Mouse (Mus musculus) embryo, embryonic 10 days (tissue): ENCODE data around the gene As3mt.
"Not testable (repeated sequence)": the region's sequence is repeated elsewhere in the genome, so short reads cannot be mapped to it uniquely, and the experiment has no call there.

Experiments used
- DNase-seq: peaks from one replicate; pipeline ENCODE4 v3.0.0-alpha.2; 2015; ENCODE audit warnings: low spot score

The As3mt gene

GRCm38 (mm10) chr19:46699011-46699481, 8.2 kb upstream of the As3mt start:
- DNase-seq, result no peak

- no peak for DNase-seq
Observed at GRCm38 (mm10) chr19:46701156-46701555, 6.1 kb upstream of the As3mt start.

GRCm38 (mm10) chr19:46705779-46706495, 1.3 kb upstream of the As3mt start:
- DNase-seq, result no peak

- no peak for DNase-seq
Observed at GRCm38 (mm10) chr19:46706540-46707295, 540 bp upstream of the As3mt start.

- no peak for DNase-seq
Observed at GRCm38 (mm10) chr19:46710614-46711013, 3.4 kb downstream of the As3mt start.

GRCm38 (mm10) chr19:46714234-46714633, 7.0 kb downstream of the As3mt start:
- no peak for DNase-seq

- no peak for DNase-seq
Observed at GRCm38 (mm10) chr19:46715016-46715415, 7.8 kb downstream of the As3mt start.

- DNase-seq, result no peak
Observed at GRCm38 (mm10) chr19:46718150-46718549, 10.9 kb downstream of the As3mt start.

GRCm38 (mm10) chr19:46724411-46724810, 17.2 kb downstream of the As3mt start:
- no peak for DNase-seq

- DNase-seq, result no peak
Observed at GRCm38 (mm10) chr19:46726142-46726541, 18.9 kb downstream of the As3mt start.

- DNase-seq, result peak; percentile 74
Observed at GRCm38 (mm10) chr19:46727140-46727736, 20.0 kb downstream of the As3mt start.

- no peak for DNase-seq
Observed at GRCm38 (mm10) chr19:46727945-46728540, 20.8 kb downstream of the As3mt start.

GRCm38 (mm10) chr19:46728909-46729308, 21.7 kb downstream of the As3mt start:
- no peak for DNase-seq

- no peak for DNase-seq
Observed at GRCm38 (mm10) chr19:46731351-46731750, 24.1 kb downstream of the As3mt start.

- not testable (repeated sequence) for DNase-seq
Observed at GRCm38 (mm10) chr19:46732673-46733072, 25.4 kb downstream of the As3mt start.

- no peak for DNase-seq
Observed at GRCm38 (mm10) chr19:46733626-46734025, 26.4 kb downstream of the As3mt start.

- DNase-seq, result no peak
Observed at GRCm38 (mm10) chr19:46735241-46735640, 28.0 kb downstream of the As3mt start.

GRCm38 (mm10) chr19:46737106-46737505, 29.8 kb downstream of the As3mt start:
- no peak for DNase-seq

GRCm38 (mm10) chr19:46740341-46741008, 33.2 kb downstream of the As3mt start:
- peak; percentile 84 for DNase-seq

GRCm38 (mm10) chr19:46741574-46741973, 34.3 kb downstream of the As3mt start:
- DNase-seq, result no peak

GRCm38 (mm10) chr19:46744681-46745080, 37.4 kb downstream of the As3mt start:
- DNase-seq, result no peak

GRCm38 (mm10) chr19:46747799-46748198, 40.5 kb downstream of the As3mt start:
- no peak for DNase-seq
